Mouse (Mus musculus) limb, embryonic 14.5 days (tissue): ENCODE data around the gene Ralgps2. TPM values are rescaled to one million over a fixed set of nuclear protein-coding genes. Genes with fewer than 3 reads are reported as not detected.

Experiments used
- ATAC-seq: fragments of 200-750 bp; cut with Nextera tagmentation; 2 replicates; pipeline ENCODE4 v1.8.0; 2017; ENCODE audit warnings: low read depth, moderate number of reproducible peaks, moderate TSS enrichment; ENCODE audit not compliant: low FRiP score
- DNase-seq: peaks from one replicate; pipeline ENCODE4 v3.0.0-alpha.2; 2015; ENCODE audit warnings: low spot score
- H3K27ac ChIP-seq: fragments of 300-500 bp; sonication (generic); replicated peaks from 2 replicates; pipeline ENCODE4 v1.5.1; 2014; ENCODE audit warnings: low read depth, mild to moderate bottlenecking, low read length, moderate library complexity, mixed read lengths
- H3K27me3 ChIP-seq: fragments of 300-500 bp; sonication (generic); 2 replicates; pipeline ENCODE4 v1.6.1; 2014; ENCODE audit warnings: low read length, mixed read lengths; ENCODE audit not compliant: control insufficient read depth, insufficient read depth
- H3K36me3 ChIP-seq: fragments of 300-500 bp; sonication (generic); 2 replicates; pipeline ENCODE4 v1.6.1; 2014; ENCODE audit warnings: mild to moderate bottlenecking, low read length, moderate library complexity, mixed read lengths; ENCODE audit not compliant: control insufficient read depth, insufficient read depth
- H3K4me1 ChIP-seq: fragments of 300-500 bp; sonication (generic); 2 replicates; pipeline ENCODE4 v1.6.1; 2014; ENCODE audit warnings: antibody characterized with exemption, low read length, mixed read lengths; ENCODE audit not compliant: control insufficient read depth, insufficient read depth
- H3K4me2 ChIP-seq: fragments of 300-500 bp; sonication (generic); replicated peaks from 2 replicates; pipeline ENCODE4 v1.6.1; 2014; ENCODE audit warnings: low read depth, mild to moderate bottlenecking, low read length, moderate library complexity; ENCODE audit not compliant: severe bottlenecking
- H3K4me3 ChIP-seq: fragments of 300-500 bp; sonication (generic); replicated peaks from 2 replicates; pipeline ENCODE4 v1.5.1; 2014; ENCODE audit warnings: low read length
- H3K9ac ChIP-seq: fragments of 300-500 bp; sonication (generic); 2 replicates; pipeline ENCODE4 v1.6.1; 2014; ENCODE audit warnings: mild to moderate bottlenecking, low read depth, low read length, moderate library complexity; ENCODE audit not compliant: severe bottlenecking
- H3K9me3 ChIP-seq: fragments of 300-500 bp; sonication (generic); 2 replicates; pipeline ENCODE4 v1.6.1; 2016; ENCODE audit warnings: low read length; ENCODE audit not compliant: control insufficient read depth
- POLR2A ChIP-seq: fragments of 200-500 bp; IDR thresholded peaks from 2 replicates; pipeline ENCODE4 v1.8.0; 2012; ENCODE audit warnings: inconsistent platforms, mild to moderate bottlenecking, moderate library complexity, borderline replicate concordance; ENCODE audit not compliant: insufficient read depth, insufficient read length; ENCODE audit errors: extremely low read depth
- WGBS: fragments of 180-500 bp; shearing (Covaris S2); extraction: QIAGEN DNeasy Blood & Tissue Kit; methylation state at CpG from one replicate; pipeline ENCODE4 v1.1.7; 2014; 5-methylcytosine and 5-hydroxymethylcytosine counted together
- polyA plus RNA-seq, 2 experiments: library from polyadenylated mRNA; depleted of rRNA in 1 of 2; stranded (reverse) in 1 of 2; unstranded in 1 of 2; fragments of >200 nt; fragmentation: Nextera tagmentation in 1 of 2; extraction: Ambion mirVana in 1 of 2; gene quantifications; 2 replicates each; pipeline versions ENCODE4 v1.2.1 to v1.2.3; 2012 to 2014

Ralgps2 gene
- polyA plus RNA-seq, 2 experiments, result 33.6 to 63.7 TPM

- Histone ChIP-seq H3K9me3 (no peaks in the 10 kb centered on the region), H3K4me2 (no peak overlapping the region), H3K4me1 (peaks cover 10% of the 10 kb centered on the region; the same call in 1 of the 2 replicates), H3K27me3 (no peaks in the 10 kb centered on the region; the same call in 1 of the 2 replicates), H3K27ac (no peak overlapping the region), H3K9ac (no peak overlapping the region), H3K36me3 (no peaks in the 10 kb centered on the region), H3K4me3 (no peak overlapping the region)
- no peak for TF ChIP-seq POLR2A
- DNase-seq (no peak), ATAC-seq (peak; percentile 84; the same call in 1 of the 2 replicates)
- WGBS, result 11% methylated on average over 7 of the region's 7 CpGs
These were observed 24.6 kb upstream of the Ralgps2 start for GRCm38 (mm10) chr1:156963871-156964585.

GRCm38 (mm10) chr1:156961481-156962265, 22.2 kb upstream of the Ralgps2 start:
- peaks cover 10% of the 10 kb centered on the region; the same call in 1 of the 2 replicates for H3K4me1 ChIP-seq
- 37% methylated on average over 8 of the region's 8 CpGs for WGBS

GRCm38 (mm10) chr1:156959004-156959403, 19.6 kb upstream of the Ralgps2 start:
- H3K27me3 ChIP-seq, result no peaks in the 10 kb centered on the region; the same call in 1 of the 2 replicates
- ATAC-seq (no peak), DNase-seq (no peak)
- H3K4me1 ChIP-seq, result peaks cover 2% of the 10 kb centered on the region; the same call in 1 of the 2 replicates
- H3K36me3 ChIP-seq, result no peaks in the 10 kb centered on the region
- no peak for TF ChIP-seq POLR2A
- H3K4me3 ChIP-seq, result no peak overlapping the region
- WGBS, result 63% methylated on average over 5 of the region's 5 CpGs
- H3K27ac ChIP-seq, result no peak overlapping the region
- no peak overlapping the region for H3K9ac ChIP-seq
- H3K4me2 ChIP-seq, result no peak overlapping the region
- H3K9me3 ChIP-seq, result no peaks in the 10 kb centered on the region

More at GRCm38 (mm10) chr1:156961481-156962265, 22.2 kb upstream of the Ralgps2 start:
- no peaks in the 10 kb centered on the region; the same call in 1 of the 2 replicates for H3K27me3 ChIP-seq
- no peaks in the 10 kb centered on the region for H3K9me3 ChIP-seq
- no peak for TF ChIP-seq POLR2A
- DNase-seq, result no peak
- H3K4me3 ChIP-seq, result no peak overlapping the region
- no peak overlapping the region for H3K9ac ChIP-seq
- H3K36me3 ChIP-seq, result no peaks in the 10 kb centered on the region
- no peak overlapping the region for H3K27ac ChIP-seq
- ATAC-seq, result no peak
- no peak overlapping the region for H3K4me2 ChIP-seq

GRCm38 (mm10) chr1:156957360-156957759, 17.9 kb upstream of the Ralgps2 start:
- DNase-seq (no peak), ATAC-seq (no peak)
- WGBS, result 75% methylated on average over 3 of the region's 3 CpGs
- no peak overlapping the region for H3K4me3 ChIP-seq
- H3K27me3 ChIP-seq, result no peaks in the 10 kb centered on the region; the same call in 1 of the 2 replicates
- no peak overlapping the region for H3K27ac ChIP-seq
- H3K9ac ChIP-seq, result no peak overlapping the region
- no peaks in the 10 kb centered on the region for H3K9me3 ChIP-seq
- no peaks in the 10 kb centered on the region for H3K4me1 ChIP-seq
- no peak overlapping the region for H3K4me2 ChIP-seq
- no peak for TF ChIP-seq POLR2A
- no peaks in the 10 kb centered on the region for H3K36me3 ChIP-seq

- DNase-seq, result no peak
- H3K27me3 ChIP-seq, result no peaks in the 10 kb centered on the region
These were observed 16.7 kb upstream of the Ralgps2 start for GRCm38 (mm10) chr1:156955926-156956760.

More at GRCm38 (mm10) chr1:156955926-156956760, 16.7 kb upstream of the Ralgps2 start:
- Histone ChIP-seq H3K36me3 (no peaks in the 10 kb centered on the region), H3K4me1 (no peaks in the 10 kb centered on the region), H3K9me3 (no peaks in the 10 kb centered on the region), H3K9ac (no peak overlapping the region), H3K27ac (no peak overlapping the region), H3K4me2 (no peak overlapping the region), H3K4me3 (no peak overlapping the region)
- WGBS, result 62% methylated on average over 17 of the region's 17 CpGs
- no peak for ATAC-seq
- no peak for TF ChIP-seq POLR2A
